Mouse (Mus musculus): ENCODE measurements around the gene Zfp652. TPM values are rescaled to one million over a fixed set of nuclear protein-coding genes. Genes with fewer than 3 reads are reported as not detected.
"Not testable (repeated sequence)": the region's sequence is repeated elsewhere in the genome, so short reads cannot be mapped to it uniquely, and the experiment has no call there.

Gene Zfp652
- total RNA-seq, 2 experiments from 2014 or later: 83.7 to 86.6 TPM

DNA sequence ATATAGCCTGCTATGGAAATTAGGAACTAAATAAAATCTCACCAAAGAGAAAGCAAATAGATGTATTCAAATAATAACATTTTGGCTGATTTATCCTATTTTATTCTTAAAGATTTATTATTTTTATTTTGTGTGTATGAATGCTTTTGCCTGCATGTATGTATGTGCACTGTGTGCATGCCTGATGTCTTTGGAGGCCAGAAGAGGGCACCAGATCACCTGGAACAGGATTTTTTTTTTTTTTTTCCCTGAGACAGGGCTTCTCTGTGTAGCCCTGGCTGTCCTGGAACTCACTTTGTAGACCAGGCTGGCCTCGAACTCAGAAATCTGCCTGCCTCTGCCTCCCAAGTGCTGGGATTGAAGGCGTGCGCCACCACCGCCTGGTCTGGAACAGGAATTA is 42.7 kb downstream of the Zfp652 start:
- DNase-seq; intact Hi-C loops (cut with DNase I): not testable (repeated sequence)

DNA sequence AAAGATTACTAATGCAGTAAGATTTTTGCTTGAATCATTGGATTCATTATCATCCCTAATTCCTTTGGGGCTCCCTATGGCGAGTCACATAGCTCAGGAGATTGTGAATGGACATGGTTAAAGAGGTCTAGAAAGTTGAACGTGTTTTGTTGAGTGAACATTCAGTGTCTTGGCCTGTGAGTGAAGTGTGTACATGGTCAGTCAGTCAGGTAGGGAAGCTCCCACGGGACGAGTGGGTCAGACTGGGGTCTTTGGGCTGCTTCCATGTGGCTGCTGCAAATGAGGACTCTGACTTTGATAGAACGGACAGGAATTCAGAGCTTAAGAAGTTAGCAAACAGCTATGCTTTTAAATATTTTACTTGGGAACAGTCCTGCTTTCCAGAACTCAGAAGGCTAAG is 48.0 kb downstream of the Zfp652 start:
- intact Hi-C loops (cut with DNase I): no loop called here
- DNase-seq: no peak

DNA sequence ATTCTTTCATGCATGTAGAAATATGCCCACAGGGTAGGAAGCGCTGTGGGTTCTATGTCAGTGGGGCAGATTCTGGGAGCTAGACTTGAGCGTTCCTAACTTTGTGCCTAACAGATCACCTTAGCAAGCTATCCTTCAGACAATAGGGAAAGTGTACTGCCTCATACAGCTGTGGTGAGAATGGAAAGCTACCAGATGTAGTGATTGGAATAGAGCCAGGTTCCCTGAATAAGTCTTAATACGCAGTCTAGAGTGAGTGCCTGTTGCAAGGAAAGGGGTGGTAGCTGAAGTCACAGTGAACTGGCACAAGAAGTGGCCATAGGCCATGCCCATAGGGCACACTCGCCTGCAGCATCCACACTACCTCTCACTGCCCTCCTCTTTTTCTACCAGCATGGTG is 50.5 kb downstream of the Zfp652 start:
- intact Hi-C loops (cut with DNase I): no loop called here

DNA sequence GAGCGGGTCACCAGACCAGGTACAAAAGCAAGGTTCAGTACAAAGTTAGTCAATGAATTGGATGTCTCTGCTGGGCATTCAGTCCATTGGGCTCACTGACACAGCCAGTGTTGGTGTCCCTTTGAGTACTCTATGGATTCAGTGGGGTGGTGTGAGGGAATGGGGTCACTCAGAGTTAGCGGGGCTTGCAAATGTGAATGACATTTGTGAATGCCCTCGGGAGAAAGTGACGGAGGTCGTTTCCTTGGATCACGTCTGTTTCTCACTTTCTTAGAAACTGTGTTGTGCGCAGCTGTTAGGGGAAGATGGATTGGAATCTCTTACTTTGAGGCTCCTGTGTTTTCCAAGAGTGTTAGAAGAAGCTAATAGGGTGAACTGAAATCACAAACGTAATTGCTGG is 52.3 kb downstream of the Zfp652 start:
- no peak for DNase-seq
- intact Hi-C loops (cut with DNase I): no loop called here

More for the DNA sequence above, 50.5 kb downstream of the Zfp652 start:
- no peak for DNase-seq

DNA sequence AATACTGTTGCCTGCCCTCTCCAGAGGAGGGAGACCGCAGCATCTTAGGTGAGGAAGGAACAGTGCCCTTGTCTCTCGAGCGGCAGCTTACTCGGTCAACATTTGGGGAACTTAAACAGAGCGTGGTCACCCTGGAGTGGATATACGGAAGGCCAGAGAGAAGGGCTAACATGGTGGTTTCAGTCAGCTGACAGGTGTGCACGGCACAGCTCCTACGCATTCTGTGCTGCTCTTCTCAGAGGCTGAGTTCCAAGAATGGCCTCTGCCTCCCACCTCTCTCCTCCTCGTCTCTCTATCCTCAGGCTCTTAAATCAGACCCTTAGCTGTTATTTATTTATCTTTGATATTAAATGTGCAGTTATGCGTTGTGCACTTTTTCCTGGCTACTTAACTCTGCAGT is 52.9 kb downstream of the Zfp652 start:
- intact Hi-C loops (cut with DNase I): no loop called here
- no peak for DNase-seq

DNA sequence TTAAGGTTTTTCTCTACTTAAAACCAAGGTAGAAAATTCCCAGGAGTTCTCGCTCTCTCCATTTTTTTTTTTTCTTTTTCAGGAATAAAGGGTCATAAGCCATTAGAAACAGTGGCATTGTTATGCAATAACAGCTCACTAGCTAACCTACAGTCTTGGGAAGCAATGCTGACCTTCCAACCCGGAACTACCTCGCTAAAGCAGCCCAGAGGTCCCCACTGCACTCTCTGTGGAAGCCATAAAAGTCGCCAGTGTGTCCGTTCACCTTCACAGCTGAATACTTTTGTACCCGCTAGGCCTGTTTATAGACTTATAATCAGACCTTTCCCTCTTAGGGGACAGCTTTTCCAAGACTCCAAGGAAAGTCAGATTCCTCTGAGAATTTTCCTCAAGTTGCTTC is 55.8 kb downstream of the Zfp652 start:
- no peak for DNase-seq
- intact Hi-C loops (cut with DNase I): no loop called here

DNA sequence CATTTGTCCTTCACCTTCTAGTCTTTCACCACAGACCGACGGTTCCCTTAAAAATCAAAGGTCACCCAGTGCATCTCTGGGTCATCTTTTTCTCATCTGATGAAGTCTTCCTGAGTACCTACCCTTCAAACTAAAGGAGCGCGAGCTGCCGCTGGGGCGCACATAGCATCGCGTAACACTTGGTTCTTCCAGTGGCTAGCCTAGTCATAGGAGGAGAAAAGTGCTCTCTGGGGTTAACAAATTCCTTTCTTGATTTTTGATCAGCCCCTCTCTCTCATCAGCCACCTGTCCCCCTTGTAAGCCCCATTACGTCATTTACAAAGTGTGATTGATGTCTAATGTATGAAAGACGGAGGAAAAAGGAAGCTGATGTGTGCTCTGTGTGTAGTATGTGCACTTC is 56.7 kb downstream of the Zfp652 start:
- intact Hi-C loops (cut with DNase I): no loop called here
- no peak for DNase-seq

DNA sequence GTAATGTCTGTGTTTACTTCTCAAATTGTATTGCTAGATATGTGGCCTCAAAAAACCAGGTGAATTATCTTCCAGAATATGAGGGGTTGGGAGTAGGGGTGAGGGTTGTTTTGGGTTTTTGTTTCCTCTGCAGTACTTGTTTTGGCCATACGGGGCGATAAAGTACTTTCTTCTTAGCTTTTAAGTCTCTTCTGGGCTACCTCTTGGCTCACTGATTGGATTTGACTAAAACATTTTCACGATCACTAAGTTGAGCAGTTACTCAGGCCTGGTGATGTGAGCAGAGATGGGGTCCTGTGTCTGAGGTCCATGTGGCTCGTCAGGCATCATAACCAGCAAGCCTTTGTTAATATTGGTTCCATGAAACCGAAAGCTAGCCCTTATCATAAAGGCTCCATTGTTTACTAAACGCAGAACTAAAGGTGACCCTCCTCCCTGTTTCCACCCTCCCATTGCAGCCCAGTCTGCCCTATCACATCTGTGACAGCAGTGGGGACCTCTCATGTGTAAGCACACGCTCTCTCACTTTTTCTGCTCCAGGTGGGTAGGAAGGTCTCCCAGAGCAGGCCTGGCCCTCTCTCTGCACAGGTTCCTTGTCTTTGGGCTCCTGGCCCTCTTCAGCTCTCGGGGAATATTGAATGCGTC is 58.4 kb downstream of the Zfp652 start:
- intact Hi-C loops (cut with DNase I): loop anchor here (2.0 to 5.0 kb wide), 2 partner anchors 56 to 82 kb away; no protein-coding TSS in a partner anchor
- DNase-seq: no peak

DNA sequence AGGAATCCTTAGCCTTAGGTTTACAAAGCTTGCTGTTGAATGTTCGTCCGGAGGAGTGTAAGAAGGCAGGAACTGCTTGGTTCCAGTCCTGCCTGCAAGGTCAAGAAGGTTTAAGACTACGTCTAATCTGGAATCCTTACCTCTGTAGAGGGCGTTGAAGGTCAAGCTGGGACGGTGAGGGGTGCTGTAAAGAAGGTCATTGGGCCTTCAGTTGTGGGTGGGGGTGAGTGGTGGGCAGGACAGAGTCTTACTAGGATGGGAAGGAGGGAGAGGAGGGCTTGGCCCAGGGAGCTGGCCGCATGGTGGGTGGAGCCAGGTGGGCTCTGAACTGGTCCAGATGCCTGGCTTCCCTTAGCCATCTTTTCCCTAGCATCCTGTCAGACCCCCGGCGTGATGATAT is 59.2 kb downstream of the Zfp652 start:
- no peak for DNase-seq
- intact Hi-C loops (cut with DNase I): loop anchor here (2.0 to 5.0 kb wide), 2 partner anchors 56 to 81 kb away; no protein-coding TSS in a partner anchor

DNA sequence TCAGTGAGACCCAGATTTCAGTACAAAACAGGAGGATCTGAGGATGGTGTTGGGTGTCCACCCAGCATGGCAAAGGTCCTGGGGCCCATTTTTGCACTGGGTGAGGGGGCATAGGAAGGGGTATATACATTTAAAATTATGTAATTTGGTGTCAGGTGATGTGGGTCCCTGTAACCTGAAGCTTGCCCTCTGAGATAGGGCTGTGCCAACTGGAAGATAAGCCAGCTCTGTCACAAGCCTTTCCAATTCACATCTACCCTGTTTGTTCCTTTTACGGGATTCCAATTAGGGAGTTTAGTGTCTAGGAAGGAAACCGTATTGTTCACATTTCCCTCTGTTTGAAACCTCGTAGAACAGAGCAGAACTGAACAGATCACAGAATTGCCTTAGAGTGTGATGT is 60.8 kb downstream of the Zfp652 start:
- intact Hi-C loops (cut with DNase I): loop anchor here (5.0 kb wide), 1 partner anchor 54 kb away; no protein-coding TSS in a partner anchor
- no peak for DNase-seq

DNA sequence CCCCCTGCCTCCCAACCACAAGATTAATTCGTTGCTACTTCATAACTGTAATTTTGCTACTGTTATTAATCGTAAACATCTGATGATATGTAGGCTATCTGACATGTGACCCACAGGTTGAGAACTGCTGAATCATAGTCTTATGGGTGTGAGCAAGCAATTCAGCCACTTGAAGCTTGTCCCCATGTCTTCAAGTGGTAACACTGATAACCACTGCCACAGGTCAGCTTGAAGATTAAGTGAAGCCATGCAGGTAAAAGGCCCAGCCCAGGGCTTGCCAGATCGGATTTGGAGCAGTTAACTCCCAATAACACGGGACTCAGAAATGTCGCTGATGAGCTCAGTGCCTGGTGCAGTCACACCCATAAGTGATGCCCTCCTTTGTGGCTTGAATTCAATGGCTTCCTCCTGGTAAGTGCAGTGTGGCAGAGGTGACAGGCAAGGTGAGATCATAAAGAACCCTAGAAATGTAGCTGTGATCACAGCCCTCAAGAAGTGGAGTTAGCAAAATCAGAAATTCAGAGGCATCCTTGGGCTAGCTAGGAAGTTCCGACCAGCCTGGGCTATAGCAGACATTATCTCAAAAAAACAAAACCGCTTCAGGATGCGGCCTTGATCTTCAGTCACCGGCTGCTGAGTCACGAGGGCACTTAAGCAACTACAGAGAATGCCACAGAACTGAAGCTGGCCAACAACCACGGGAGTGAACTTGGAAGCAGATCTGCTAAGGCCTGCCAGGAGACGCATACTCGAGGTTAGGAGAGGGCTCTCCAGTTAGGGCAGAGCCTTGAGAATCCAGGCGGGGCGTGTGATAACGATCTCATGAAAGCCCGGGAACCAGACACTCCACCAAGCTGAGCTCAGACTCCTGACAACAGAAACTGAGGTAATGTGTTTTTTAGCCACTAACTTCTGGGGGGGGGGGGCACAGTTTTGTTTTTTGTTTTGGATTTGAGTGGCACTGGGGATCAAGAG is 65.1 kb downstream of the Zfp652 start:
- intact Hi-C loops (cut with DNase I): no loop called here
- DNase-seq: peak; percentile 61 to 63

DNA sequence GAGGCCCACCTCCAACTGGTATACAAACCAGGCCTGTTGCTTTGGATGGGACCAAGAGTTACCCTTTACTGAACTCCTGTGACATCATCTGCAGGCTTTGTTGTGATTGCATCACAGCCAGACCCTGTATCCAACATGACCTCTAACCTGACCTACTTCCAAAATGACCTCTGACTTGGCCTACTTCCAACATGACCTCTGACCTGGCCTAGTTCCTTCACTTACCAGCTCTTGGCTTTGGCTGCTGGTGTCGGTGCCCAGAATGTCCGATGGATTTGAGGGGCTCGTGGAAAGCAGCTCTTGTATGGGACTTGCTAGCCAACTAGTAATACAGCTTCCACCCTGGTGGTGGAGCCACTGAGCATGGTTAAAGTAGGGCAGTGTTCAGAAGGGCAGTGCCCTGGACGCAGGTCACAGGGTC is 66.4 kb downstream of the Zfp652 start:
- no peak for DNase-seq
- intact Hi-C loops (cut with DNase I): no loop called here

DNA sequence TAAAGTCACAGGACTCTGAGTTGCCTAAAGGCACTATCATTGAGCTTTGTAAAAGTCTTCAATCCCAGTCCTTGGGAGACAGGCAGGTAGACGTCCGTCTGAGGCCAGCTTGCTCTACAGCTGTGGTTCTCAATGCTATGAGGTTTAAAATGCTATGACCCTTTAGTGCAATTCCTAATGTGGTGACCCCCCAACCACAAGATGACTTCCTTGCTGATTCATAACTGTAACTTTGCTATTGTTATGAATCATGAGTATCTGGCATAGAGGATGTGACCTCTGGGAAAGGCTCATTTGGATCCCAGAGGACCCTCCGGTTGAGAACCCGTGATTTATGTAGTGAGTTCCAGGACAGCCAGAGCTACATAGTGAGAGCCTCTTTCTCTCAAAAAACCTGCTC is 66.9 kb downstream of the Zfp652 start:
- no peak for DNase-seq
- intact Hi-C loops (cut with DNase I): no loop called here

DNA sequence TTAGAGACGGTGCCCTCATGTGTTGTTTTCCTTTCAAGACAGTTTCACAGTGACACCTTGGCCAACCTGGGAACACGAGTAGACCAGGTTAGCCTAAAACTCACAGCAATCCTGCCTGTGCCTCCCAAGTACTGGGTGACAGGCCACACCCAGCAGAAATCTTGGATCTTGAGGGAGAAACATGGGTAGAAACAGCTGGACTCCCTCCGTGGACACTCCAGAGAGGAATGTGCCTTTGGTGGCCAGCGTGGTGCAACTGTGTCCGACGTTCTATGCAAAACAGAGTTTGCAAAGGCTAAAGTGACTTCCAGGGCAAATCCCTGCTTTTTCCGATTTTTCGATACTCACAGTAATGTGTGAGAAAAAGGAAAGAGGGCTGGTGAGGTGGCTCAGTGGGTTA is 68.0 kb downstream of the Zfp652 start:
- DNase-seq: no peak
- intact Hi-C loops (cut with DNase I): no loop called here

DNA sequence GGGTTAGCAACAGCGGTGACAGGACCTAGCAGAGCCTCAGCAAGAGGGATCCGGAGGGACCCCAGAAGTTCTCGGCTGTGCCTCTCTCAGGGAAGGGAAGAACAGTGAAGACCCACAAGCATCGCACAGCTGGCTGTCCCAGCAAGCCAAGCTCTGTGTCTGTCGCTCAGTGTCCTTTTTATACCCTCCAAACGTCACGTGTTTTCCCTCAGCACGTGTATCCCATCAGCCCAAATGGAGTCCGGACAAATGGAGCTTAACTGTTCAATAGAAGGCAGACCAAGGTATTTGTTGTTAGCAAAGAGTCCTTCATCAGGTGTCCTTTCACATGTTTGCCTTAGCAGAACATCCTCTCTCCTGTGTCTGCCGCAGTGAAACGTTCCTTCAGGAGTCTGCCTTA is 69.1 kb downstream of the Zfp652 start:
- DNase-seq: no peak
- intact Hi-C loops (cut with DNase I): no loop called here

DNA sequence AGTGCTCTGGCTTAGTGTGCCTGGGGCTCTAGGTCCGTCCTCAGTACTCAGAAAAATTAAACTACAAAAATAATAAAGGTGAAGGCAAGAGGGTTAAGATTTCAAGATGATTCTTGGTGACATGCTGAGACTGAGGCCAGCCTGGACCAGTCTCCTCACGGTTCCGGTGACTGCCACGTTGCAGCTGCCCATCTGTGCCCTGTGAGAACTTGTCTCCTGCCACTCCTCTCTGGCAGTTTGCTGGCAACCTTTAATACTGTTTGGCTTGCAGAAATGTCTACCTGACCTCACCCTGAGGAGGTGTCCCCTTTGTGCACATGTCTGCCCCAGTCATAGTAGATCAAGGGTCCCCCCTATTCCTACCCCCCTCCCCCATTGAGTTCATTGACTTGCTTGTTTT is 71.0 kb downstream of the Zfp652 start:
- intact Hi-C loops (cut with DNase I): no loop called here
- no peak for DNase-seq

DNA sequence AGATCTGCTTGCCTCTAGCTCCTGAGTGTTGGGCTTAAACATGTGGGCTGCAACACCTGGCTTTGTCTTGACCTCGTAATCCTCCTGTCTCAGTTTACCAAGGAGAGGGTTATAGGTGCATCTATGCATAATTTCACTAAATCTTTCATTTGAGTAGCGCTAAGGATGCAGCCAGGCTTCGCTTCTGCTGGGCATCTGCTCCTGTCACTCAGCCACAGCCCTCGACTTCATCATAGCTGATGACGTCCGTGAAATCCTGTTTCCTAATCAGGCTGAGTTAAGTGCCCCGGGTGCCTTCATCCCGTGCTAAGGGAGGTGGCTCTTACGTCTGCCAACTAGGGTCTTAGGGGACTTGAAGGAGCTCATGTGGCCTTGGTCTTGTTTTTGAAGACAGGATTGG is 71.5 kb downstream of the Zfp652 start:
- intact Hi-C loops (cut with DNase I): no loop called here

DNA sequence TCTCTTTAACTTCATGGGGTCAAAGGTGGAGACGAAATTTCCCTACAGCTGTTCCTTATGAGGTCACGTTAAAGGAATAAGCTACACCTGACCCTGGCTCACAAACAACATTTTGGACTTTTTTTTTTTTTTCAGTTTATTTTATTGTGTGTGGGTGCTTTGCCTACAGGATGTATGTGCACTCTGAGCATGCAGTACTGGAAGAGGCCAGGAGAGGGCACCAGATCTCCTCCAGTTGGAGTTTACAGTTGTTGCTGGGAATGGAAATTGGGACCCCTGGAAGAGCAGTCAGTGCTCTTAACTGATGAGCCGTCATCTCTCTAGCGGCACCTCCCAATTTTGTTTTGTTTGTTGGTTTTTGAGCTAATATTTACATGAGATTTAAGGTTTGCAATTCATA is 73.2 kb downstream of the Zfp652 start:
- intact Hi-C loops (cut with DNase I): no loop called here
- no peak for DNase-seq

More for the DNA sequence above, 71.5 kb downstream of the Zfp652 start:
- no peak for DNase-seq

DNA sequence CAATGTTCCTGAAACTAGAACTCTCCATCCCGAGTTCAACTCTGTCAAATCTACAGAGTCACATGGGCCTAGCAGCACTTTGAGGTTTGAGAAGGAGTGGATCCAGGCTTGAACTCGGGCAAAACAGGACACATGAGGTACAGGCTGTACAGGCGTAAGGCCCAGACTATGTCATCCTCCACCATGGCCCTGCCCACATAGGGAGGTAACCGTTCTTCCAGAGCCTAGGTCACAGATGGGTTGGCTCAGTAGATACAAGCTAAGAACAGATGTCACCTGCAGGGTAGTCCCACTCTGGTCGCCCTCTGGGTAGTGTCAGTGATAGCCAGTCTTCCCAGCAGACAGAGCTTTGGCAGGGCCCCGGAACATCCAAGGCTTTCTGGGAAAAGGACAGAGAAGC is 74.0 kb downstream of the Zfp652 start:
- intact Hi-C loops (cut with DNase I): no loop called here
- DNase-seq: no peak

DNA sequence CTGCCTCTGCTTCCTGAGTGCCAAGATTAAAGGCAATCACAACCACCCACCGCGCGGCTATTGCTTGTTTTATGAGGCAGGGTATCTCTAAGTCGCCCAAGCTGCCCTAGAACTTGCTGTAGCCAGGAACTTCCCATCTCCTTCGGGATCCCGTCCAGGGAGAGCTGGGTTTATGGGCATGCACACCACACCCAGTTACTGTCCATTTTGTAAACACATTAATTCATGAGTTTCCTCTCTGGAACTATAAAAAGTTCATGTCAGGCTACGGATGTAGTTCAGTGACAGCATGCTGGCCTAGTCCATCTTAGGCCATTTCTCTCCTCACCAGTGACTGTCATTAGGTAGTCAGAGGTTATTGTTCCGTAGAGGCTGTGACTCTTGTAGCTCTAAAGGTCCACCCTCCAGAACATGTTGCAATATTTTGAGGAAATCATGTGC is 77.0 kb downstream of the Zfp652 start:
- DNase-seq: no peak
- intact Hi-C loops (cut with DNase I): no loop called here

DNA sequence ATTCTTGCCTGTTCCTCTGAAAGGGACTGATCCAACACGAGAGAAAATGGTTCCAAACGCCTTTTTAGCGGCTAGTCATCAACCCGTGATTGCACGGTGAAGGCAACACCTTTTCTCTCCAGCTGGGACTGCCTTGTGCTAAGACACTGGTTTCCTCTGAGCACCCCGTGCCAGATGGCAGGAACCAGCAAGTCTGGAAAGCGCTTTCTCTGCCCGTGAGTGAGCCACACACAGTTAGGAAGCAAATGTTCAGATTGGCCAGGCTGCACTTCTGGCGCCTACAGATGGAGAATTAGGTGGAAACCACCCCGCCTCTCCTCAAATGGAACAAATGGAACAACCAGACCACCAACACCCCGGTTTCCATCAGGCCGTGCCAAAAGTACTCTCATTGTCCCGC is 79.3 kb downstream of the Zfp652 start:
- intact Hi-C loops (cut with DNase I): no loop called here
- no peak for DNase-seq
